Mouse (Mus musculus): Measurements from ENCODE around the gene Ttc28.
"Not testable (repeated sequence)": the region's sequence is repeated elsewhere in the genome, so short reads cannot be mapped to it uniquely, and the experiment has no call there.

Ttc28 gene

DNA sequence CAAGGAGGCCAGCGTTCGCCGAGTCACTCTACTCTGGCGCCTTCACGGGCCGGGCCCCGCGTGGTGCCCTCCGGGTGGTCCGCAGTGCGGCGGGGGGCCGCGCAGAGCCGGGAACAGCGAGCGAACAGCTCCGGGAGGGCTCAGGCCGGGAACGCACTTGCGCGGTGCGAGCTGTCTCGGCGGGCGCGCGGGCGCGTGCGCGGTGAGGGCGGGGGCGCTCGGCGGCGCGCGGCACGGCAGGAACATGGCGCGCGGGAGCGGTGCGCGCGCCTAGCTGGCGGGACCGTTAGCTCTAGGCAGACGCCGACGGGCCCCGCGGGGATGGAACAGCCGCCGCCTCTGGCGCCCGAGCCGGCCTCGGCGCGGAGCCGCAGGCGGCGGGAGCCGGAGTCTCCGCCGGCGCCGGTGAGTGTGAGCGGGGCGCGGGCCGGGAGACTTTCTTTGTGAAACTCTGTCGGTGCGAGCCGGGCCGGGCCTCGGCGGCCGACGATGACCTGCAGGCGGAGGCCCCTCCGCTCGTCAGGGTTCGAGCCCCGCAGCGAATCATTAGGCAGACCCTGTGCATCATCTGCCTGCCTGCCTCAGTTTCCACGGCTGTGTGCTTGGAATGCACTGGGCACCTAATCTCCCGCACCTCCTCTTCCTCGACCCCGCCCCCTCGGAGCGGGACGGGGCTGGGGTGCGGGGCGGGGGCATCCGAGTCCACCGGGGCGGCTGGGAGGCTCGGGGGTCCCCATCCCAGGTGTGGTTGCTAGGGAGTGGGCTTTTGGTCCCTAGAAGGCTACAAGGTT, at the start of gene Ttc28:
Gene Ttc28 (plus strand): TSS at position 220 of the 791 bp plus-strand sequence.
- peak; percentile 58 for DNase-seq (ENCODE audit: low read depth)

- DNase-seq (ENCODE audit: low read depth): no peak
These were observed 48.4 kb upstream of the Ttc28 start for GRCm38 (mm10) chr5:110831036-110831720.

GRCm38 (mm10) chr5:110835959-110836358, 43.6 kb upstream of the Ttc28 start:
- peak; percentile 85 for DNase-seq (ENCODE audit: low read depth)

- DNase-seq (ENCODE audit: low read depth): peak; percentile 48
These were observed 41.6 kb upstream of the Ttc28 start for GRCm38 (mm10) chr5:110838016-110838415.

GRCm38 (mm10) chr5:110839038-110839677, 40.4 kb upstream of the Ttc28 start:
- DNase-seq (ENCODE audit: low read depth): peak; percentile 40

DNA sequence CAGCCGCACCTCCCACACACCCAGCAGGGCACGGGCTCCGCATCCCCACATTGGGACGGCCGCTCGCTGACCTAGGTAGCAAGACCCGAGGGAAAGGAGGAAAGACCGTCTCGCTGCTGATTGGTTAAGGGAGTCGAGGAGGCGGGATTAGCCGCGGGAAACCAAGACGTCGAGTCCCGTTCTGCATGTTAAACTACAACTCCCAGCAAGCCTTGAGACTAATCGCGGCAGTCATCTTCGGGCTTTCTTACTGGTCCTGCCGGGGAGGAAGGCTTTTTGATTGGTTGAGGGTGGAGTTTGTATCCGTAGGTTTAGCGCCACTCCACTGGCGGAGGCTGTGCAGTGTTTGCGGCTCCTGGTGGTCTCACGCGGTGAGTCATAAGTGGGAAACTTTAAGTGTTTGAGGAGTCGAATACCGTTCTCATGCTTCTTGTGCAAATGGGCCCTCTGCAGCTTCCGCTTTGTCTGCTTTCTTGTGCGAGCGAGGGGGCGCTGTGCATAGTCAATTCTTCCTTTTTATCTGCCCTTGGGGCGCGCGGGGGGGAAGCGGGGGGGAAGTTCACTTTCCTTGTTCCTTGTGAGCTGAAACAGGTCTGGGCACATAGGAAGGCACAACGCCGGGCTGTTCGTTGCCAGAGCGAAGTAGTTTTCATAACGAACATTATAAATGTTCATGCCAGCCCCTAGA, 39.8 kb upstream of the Ttc28 start, which contains the start of the genes Hscb and Chek2:
Gene Hscb (minus strand): TSS at position 100 of the 688 bp plus-strand sequence.
Gene Chek2 (plus strand): TSS at position 302 of the 688 bp plus-strand sequence.
- peak; percentile 98 for DNase-seq (ENCODE audit: low read depth)

- DNase-seq (ENCODE audit: low read depth): peak; percentile 75
These were observed 39.1 kb upstream of the Ttc28 start for GRCm38 (mm10) chr5:110840465-110840864.

GRCm38 (mm10) chr5:110841046-110841862, 38.3 kb upstream of the Ttc28 start:
- peak; percentile 50 for DNase-seq (ENCODE audit: low read depth)

- no peak for DNase-seq (ENCODE audit: low read depth)
These were observed 26.6 kb upstream of the Ttc28 start for GRCm38 (mm10) chr5:110852990-110853389.

- DNase-seq (ENCODE audit: low read depth): no peak
These were observed 22.5 kb upstream of the Ttc28 start for GRCm38 (mm10) chr5:110857091-110857490.

DNA sequence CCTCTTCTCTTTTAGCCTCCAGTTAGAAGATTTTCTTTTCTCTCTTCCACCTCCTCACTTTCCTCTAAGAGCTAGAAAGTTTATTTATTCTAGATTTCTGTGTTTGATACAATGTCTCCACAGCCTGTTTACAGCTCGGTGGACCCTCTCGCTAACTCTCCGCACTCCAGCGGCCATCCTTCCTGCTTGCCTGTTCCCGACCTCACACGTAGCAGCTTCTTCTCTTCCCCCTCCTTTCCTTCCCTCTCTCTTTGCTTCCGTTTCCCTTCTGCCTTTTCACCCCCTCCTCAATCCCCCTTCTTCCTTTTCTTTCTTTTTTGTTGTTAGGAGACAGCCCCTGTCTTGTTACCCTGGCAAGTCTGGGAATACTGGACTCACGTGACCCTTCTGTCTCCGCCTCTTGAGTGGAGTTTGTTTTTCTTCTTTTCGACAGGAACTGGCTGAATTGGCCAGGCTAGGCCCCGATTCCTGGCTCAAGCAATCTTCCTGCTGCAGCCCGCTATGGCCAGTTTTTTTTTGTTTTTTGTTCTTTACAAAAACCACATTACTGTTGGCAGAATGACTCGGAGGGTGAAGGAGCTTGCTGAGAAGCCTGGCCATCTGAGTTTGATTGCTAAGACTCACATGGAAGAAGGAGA, 20.5 kb upstream of the Ttc28 start:
- no peak for DNase-seq (ENCODE audit: low read depth)

DNA sequence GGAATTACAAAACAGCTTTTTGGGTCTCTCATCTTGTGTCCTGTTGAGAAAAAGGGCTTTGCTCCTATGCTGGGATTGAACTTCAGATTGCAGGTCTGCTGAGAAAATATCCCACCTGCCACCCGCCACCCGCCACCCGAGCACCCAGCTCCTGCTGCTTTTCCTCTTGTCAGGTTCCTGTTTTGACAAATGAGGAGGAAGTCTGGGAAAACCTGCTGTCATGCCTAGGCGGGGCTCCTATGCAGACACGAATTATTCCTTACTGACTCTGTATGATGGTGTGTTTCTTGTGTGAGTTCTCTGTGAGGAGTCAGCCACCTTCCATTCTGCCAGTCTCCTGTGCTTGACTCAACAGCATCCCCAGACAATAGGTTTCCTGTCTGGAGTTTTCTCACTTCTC, 19.2 kb upstream of the Ttc28 start:
- no peak for DNase-seq (ENCODE audit: low read depth)

GRCm38 (mm10) chr5:110868460-110868859, 11.1 kb upstream of the Ttc28 start:
- no peak for DNase-seq (ENCODE audit: low read depth)

DNA sequence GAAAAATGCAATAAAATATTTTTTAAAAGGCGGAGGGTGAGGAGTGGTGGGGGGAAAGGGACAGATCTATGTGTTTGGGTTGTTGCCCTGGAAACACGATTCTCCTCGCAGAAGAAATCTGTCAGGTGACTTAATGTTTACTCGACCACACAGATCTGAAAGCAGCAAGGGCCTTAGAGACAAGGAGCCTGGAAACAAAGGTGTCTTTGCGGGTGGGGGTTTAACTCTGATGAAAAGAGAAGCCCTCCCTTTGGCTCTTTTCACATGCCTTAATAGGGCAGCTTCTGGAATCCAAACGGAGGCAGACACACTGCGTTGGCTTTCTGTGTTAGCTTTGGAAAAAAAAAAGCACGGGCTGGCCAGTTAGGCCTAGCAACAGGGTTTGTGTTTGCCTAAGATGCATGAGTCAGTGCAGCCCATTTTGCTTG, 10.3 kb upstream of the Ttc28 start:
- no peak for DNase-seq (ENCODE audit: low read depth)

GRCm38 (mm10) chr5:110873160-110873559, 6.4 kb upstream of the Ttc28 start:
- DNase-seq (ENCODE audit: low read depth): no peak

GRCm38 (mm10) chr5:110874711-110875110, 4.9 kb upstream of the Ttc28 start:
- DNase-seq (ENCODE audit: low read depth): no peak

DNA sequence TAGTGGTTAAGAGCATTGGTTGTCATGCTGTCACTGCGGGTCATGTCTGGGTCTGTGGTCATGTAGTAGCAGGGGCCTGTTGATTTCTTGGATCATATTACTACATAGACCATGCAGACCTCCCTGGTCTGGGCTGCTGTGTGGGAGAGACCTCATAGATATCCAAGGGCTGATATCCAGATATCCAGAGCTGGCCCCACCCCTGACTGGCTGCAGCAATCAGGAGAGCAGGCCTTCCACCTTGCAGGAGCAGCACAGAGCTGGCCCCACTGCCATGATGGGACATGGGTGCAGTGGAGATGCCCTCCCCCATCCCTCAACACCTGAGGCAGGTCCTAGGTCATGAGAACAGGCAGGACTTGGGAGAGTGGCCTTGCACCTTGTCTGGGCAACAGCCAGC, 4.3 kb upstream of the Ttc28 start:
- no peak for DNase-seq (ENCODE audit: low read depth)

DNA sequence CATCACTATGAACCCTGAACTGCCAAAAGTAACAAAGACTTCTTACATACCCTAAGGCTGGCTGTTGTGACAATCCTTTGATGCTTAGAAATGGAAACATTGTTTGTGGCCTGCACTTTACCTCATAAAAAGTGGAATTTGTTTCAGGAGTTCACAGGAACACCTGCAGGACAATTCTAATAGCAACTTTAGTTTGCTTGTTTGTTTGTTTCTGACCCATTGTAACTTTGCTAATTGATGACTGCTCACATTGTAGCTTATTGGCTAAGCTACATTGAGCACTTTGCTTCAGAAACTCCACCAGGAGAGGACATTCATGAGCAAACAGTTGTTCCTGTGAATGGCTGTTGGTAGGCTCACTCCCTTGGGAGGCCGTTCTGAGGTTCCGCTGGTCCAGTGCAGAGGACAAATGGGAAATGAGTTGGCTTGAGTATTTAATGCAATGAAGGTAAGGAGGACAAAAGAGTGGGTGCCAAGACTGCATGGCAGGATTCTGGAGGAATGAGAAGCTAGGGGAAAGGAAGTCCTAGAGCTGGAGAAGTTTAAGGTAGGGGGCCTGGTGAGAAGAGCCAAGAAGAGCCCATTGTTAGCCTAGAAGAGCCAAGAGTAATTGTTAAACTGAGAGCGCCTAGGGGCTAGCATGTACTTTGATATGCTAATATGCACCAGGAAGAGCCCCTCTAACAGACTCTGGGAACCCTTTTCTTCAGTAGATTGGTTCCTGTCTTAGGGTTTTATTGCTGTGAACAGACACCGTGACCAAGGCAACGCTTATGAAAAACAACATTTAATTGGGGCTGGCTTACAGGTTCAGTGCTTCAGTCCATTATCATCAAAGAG, 1.7 kb upstream of the Ttc28 start:
- DNase-seq (ENCODE audit: low read depth): no peak

- not testable (repeated sequence) for DNase-seq (ENCODE audit: low read depth)
These were observed 1.1 kb upstream of the Ttc28 start for GRCm38 (mm10) chr5:110878526-110878925.

DNA sequence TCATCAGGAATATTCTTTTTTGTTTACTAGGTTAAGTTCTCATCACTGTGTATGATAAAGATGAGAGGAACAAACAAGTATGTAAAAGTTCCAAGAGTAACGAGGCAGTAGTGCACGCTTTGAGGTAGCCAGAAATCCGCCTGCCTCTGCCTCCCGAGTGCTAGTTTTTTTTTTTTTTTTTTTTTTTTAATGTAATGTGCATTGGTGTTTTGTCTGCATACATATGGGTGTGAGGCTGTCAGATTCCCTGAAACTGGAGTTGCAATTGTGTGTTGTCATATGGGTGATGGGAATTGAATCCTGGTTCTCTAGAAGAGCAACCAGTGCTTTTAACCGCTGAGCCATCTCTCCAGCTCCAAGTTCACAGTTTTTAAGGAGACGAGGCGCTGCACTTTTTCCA, 561 bp upstream of the Ttc28 start:
- no peak for DNase-seq (ENCODE audit: low read depth)
